Mouse (Mus musculus) erythroid progenitor cell, adult 5-6 weeks (primary cell): Measurements from ENCODE around the gene Slc5a11. TPM values are rescaled to one million over a fixed set of nuclear protein-coding genes. Genes with fewer than 3 reads are reported as not detected.

Experiments
- ATAC-seq: replicated peaks from 2 replicates; pipeline ENCODE4 v1.8.0; 2016; ENCODE audit warnings: moderate number of reproducible peaks, mild to moderate bottlenecking, moderate TSS enrichment, inconsistent platforms; ENCODE audit not compliant: poor library complexity, low FRiP score, severe bottlenecking
- total RNA-seq, 2 experiments: library from RNA; stranded (forward) in 1 of 2; stranded (reverse) in 1 of 2; fragments of 150-400 nt in 1 of 2; fragments of 186-747, 209-891 nt in 1 of 2; gene quantifications; 2 replicates each; pipeline versions ENCODE4 v1.2.3 to v1.2.4; 2015 to 2017; ENCODE audit warnings: low replicate concordance in 2 of 2

Slc5a11 gene
- not detected in 2 replicates for total RNA-seq (2015; ENCODE audit: low replicate concordance)
- total RNA-seq (2017; ENCODE audit: low replicate concordance) = not detected in 2 replicates

- ATAC-seq = no peak
Observed at GRCm38 (mm10) chr7:123214365-123215075, at the start of gene Slc5a11. Gene Slc5a11 (plus strand): TSS chr7:123214780.

- no peak for ATAC-seq
Observed at GRCm38 (mm10) chr7:123167436-123167835, 47.1 kb upstream of the Slc5a11 start.

- no peak for ATAC-seq
Observed at GRCm38 (mm10) chr7:123169618-123170017, 45.0 kb upstream of the Slc5a11 start.

DNA sequence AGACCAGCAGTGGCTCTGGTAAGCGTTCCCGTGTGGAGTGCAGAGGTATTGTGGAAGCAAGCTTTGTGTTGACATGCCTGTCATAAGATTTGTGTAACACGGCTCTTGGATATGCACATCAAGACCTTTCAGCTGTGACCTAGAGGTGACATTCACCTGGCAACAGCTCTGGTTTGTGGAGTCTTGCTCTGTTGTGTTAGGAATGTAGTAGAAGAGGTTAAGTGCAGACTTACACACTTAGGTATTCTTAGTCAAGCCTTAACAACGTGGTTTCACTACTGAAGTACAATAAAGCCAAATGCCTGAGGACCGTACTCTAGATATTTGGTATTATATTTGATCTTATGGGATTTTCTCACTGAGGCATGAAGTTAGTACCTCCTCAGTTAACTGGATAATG is 42.5 kb upstream of the Slc5a11 start:
- ATAC-seq = no peak

DNA sequence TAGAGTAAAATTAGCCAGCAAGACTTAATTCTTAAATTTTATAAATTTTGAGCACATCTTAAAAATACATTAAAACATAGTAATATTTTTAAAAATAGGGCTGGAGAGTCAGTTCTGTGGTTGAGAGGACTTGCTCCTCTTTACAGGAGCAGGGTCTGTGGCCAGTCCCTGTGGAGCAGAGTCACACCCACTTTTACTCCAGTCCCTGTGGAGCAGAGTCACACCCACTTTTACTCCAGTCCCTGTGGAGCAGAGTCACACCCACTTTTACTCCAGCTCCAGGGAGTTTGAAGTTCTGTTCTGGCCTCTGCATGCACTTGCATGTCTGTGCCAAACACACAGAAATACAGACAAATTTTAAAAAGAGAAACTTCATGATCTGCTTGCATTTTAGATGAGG is 37.4 kb upstream of the Slc5a11 start:
- 0 out of 2 replicates have a peak, but pooled peaks have one; percentile 49 for ATAC-seq

- no peak for ATAC-seq
Observed at GRCm38 (mm10) chr7:123181787-123182701, 32.5 kb upstream of the Slc5a11 start.

GRCm38 (mm10) chr7:123184891-123185290 is 29.7 kb upstream of the Slc5a11 start:
- no peak for ATAC-seq

GRCm38 (mm10) chr7:123186463-123186862 is 28.1 kb upstream of the Slc5a11 start:
- ATAC-seq = no peak

DNA sequence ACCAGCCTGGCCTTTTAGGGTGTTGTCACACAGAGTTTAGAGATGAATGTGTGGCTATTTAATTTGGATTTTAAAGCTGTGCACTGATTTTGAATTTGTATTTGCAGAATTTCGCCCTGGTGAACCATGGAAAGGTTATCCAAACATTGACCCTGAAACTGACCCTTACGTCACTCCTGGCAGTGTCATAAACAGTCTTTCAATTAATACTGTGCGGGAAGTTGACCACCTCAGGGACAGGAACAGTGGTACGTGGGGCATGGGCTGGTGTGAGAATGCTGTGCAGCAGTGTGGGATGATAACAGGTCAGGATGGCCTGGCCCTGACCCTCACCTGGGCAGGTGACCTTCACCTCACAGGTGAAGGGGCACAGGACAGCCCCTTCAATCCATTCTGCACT is 27.3 kb upstream of the Slc5a11 start:
- ATAC-seq = no peak

DNA sequence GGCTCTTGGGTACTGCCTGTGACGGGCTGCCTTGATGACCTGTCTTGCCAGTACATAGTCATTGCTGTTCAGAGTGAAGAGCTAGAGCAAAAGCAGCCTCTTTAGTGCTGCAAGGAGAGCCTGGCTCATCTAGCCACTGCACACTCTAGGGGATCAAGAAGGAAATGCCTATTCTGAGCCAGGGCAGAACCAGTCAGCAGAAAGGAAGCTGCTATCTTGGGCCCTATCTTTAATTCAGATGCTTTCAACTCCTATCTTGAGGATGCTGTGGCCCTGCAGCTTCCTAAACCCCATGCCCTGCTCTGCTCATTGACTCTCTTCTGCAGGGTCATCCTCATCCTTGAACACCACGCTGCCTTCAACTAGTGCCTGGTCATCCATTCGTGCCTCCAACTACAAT is 26.1 kb upstream of the Slc5a11 start:
- no peak for ATAC-seq

- no peak for ATAC-seq
Observed at GRCm38 (mm10) chr7:123189762-123190161, 24.8 kb upstream of the Slc5a11 start.

- ATAC-seq = no peak; the same call in 1 of the 2 replicates
Observed at GRCm38 (mm10) chr7:123191731-123192130, 22.8 kb upstream of the Slc5a11 start.

GRCm38 (mm10) chr7:123193201-123193600 is 21.4 kb upstream of the Slc5a11 start:
- ATAC-seq = no peak

- ATAC-seq = no peak
Observed at GRCm38 (mm10) chr7:123194696-123195095, 19.9 kb upstream of the Slc5a11 start.

- no peak for ATAC-seq
Observed at GRCm38 (mm10) chr7:123196432-123196831, 18.1 kb upstream of the Slc5a11 start.

DNA sequence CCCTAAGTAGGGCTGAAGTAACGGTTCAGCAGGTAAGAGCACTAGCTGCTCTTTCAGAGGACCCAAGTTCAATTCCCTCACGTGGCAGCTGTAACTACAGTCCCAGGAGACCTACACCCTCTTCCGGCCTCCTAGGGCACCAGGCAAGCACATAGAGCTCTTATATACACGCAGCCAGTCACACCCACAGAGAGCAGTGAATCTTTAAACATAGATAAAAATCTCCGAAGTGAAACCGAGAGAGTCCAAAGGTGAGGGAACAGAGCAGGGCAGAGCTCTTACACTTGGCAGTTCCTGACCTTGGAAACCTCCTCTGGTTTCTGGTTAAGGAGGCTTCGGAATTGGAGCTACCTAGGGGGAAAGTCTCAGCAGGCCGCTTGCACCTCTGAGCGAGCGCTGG is 15.9 kb upstream of the Slc5a11 start:
- ATAC-seq = no peak

GRCm38 (mm10) chr7:123199151-123199550 is 15.4 kb upstream of the Slc5a11 start:
- no peak for ATAC-seq

DNA sequence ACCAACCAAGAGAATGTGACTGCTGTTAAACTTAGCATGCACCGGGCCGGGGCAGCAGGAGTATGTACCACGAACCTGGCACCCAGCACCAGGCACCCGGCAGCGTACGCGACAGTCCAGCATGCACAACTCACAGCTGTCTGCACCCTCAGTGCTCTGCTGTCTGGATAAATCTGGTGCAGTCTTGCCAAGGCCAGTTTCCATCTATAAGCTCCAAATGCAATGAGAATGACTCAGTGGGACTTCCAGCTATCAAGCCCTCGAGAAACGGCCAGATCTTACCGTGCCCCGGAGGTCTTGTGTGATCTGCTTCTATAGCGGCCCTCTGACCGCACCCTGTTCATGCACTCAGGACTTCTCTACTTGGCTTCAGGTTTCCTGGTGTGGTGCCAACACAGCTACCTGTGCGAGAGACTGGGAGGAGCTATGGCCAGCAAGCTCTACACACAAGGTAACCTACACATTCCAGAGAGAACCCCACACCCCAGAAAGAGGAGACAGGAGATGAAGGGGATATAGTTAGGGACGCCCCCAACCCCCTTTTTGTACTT is 14.8 kb upstream of the Slc5a11 start:
- no peak for ATAC-seq

DNA sequence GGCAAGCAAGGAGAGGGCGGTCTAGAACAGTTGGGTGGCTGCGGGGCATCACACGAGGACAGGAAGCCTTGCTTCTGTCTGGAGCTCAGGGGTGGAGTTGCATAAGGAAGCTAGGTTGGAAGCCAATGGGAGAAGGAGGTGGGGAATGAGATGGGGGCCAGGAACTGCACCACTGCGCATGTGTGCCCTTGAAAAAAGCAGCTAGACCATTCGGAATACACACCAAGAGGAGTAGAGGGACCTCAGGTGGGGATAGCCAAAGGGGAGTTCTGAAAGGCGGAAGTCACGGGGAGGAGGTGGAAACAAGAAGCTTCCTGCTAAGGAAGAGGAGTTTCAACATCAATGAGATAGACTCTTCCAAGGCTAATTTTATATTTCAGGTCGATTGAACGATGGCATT is 13.9 kb upstream of the Slc5a11 start:
- no peak for ATAC-seq

DNA sequence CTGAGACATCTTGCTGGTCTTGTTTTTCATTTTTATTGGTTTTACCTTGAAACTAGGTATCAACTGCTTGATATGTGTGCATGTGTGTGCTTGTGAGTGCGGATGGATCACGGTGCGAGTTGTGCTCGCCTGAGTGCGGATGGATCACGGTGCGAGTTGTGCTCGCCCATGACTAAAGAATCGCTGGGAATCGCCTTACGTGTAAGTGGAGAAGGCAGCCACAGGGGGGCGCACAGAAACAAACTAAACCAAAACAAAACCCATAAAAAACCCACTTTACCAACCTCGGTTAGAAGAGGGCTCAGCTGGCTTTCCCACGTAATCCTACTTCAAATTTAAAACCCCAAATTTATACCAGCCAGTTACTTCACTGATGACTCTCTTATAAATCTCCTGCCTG is 9.3 kb upstream of the Slc5a11 start:
- no peak; the same call in 1 of the 2 replicates for ATAC-seq

DNA sequence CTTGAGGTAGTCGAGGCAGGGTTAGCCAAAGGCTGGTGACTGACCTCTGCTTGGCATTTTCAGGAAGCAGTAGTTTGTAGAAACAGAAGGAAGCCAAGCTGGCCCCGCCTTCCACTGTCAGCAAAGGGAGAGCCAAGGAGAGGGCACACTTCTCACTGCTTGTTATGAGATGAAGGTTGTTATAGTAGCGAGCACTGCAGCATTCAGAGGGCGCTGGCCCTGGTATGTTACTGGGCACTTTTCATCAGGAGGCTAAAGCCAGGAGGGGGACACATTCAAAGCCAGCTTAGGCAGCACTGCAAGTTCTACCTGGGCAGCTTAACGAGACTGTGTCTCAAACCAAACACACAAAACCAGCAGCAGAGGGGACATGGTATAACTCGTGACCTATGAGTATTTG is 7.0 kb upstream of the Slc5a11 start:
- no peak for ATAC-seq
